Mouse (Mus musculus) c-Kit-positive CD71-positive TER-119-negative erythroid progenitor cells, embryonic 14.5 days (primary cell): Measurements from ENCODE around the gene Anapc13.
A peak's percentile ranks its signal among the peaks of the same experiment; 100 is the strongest.

Source experiments
- DNase-seq: peaks from one replicate; pipeline ENCODE4 v3.0.0-alpha.2; 2013; ENCODE audit warnings: low read depth

Gene Anapc13

DNA sequence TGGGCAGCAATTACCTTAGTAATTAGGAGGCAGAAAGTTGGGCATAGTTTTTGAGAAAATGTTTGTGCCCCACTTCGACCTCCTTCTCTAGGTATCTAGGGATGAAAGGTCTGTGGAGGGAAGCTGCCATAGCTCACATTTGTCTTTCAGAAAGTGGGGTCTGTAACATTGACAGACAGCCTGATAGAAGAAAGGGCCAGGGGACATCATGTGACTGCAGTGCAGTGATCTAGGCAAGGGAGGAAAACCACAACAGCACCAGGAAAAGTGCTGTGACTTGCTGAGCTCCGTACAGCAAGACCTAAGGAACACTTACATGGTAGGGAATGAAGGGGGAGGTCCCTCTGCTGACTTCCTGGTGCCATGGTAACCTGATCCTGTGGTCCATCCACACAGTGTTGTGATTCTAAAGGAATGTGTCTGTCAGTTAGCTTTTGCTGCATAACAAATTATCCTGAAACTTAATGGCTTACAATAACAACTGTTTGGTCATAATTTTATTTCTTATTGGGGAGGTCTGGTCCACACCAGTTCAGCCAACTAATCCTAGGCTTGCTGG is 5.6 kb downstream of the Anapc13 start:
- no peak for DNase-seq

DNA sequence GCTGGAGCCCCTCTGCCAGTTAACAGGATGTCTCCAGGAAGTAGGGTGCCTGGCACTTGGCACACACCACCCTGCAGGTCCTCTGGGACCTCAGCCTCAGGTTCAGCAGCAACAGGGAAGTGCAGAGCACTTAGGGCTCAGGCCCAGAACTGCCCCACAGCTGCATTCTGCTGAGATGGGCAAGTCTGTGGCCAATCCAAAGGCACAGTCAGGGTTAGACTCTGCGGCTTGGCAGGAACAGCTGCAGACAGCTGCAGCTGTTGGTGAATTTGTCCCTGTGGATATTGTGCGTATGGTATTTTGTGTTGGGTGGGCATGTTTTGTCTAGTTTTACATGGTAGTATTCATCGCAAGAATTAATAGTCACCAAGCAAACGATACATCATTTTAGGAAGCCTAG is 6.1 kb downstream of the Anapc13 start:
- DNase-seq = no peak

GRCm38 (mm10) chr9:102632923-102633537 is 6.9 kb downstream of the Anapc13 start:
- DNase-seq = peak; percentile 72

DNA sequence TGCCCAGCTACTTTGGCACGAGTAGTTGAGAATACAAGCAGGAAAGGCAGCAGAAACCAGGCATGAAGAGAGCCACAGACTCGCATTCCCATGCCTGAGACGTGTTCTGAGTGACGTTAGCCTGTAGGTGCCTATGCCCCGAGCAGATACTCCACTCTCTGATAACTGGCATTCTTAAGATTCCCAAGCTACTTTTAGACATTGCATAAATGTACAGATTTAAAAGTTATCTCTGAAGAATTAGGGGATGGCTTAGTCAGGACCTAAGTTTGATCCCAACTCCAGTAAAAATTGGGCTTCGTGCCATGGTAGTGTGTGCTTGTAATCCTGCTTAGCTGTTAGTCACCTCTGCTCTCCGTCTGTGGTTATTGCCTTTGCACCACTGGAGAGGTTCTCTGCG is 8.4 kb downstream of the Anapc13 start:
- DNase-seq = no peak

DNA sequence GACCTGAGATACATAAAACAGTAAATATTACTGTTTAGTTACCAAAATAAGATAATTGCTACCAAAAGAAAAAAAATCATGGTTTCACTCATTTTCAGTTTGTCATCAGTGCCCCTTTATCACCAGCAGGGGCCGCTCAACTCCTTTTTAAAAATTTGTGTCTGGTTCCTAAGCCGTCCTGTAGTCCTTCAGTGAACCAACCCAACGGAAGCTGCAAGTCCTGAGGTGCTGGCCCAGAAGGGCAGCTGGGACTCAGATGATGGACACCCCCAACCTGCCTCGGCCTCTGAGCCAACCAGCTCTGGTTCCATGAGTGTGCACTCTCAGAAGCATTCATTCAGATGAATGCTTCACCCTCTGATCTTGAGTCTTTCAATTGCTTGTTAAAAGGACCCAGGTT is 10.5 kb downstream of the Anapc13 start:
- DNase-seq = no peak

GRCm38 (mm10) chr9:102637115-102637514 is 11.0 kb downstream of the Anapc13 start:
- no peak for DNase-seq

- DNase-seq = no peak
Observed at GRCm38 (mm10) chr9:102638963-102639362, 12.9 kb downstream of the Anapc13 start.

DNA sequence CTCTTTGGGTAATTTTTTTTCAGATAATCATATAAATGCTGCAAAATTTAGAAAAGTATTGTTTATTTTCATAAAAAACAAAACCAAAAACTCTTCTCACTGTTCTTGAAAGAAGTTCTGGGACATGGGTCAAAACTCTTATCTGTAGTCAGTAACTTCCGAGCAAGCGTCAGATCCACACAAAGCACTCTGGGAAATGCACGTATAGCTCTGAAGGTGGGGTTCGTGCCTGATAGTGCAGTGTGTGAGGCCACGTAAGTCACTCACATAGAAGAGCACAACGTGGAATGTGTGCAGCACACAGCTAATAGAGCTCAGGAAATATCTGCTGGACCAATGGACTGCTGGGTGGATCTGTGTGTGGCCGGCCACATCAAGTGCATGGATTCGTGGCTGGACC is 13.4 kb downstream of the Anapc13 start:
- no peak for DNase-seq

DNA sequence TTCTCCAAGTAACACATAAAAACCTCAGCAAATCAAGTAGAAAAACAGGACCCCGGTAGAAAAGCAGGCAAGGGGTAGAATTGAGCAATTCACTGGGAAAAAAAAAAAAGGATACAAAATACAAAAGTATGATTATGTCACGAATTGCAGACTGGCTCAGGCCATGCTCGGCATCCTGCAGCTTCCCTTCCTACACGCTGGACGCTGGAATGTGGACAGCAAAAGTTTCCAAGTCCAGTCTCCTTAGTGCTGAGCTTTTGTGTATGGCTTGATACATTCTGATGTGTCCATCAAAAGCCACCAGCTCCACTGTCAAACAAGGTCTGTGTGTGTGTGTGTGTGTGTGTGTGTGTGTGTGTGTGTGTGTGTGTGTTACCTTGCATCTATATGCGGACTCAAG is 15.4 kb downstream of the Anapc13 start:
- no peak for DNase-seq

DNA sequence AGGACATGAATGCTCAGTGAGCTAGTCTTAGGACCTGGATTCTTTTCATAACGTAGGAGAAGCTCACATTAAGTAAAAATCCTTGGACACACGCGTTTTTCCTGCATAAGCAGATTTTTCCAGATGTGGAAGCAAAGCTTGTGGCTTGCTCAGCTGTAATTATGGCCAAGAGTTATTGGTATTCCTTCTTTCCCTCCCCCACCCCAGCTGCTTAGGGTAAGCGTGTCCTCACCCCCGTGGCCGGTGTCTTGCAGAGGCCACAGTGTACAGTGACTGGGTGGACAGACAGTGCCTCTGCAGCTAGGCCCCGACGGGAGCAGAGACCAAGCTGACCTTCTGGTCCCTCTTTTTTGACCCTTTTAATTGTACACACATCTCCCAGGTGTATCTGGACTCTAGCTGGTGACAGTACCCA is 17.0 kb downstream of the Anapc13 start:
- no peak for DNase-seq

- DNase-seq = no peak
Observed at GRCm38 (mm10) chr9:102643486-102644101, 17.5 kb downstream of the Anapc13 start.

GRCm38 (mm10) chr9:102645119-102645695 is 19.1 kb downstream of the Anapc13 start:
- DNase-seq = no peak

GRCm38 (mm10) chr9:102647010-102647409 is 20.9 kb downstream of the Anapc13 start:
- no peak for DNase-seq

- DNase-seq = no peak
Observed at GRCm38 (mm10) chr9:102649917-102650527, 23.9 kb downstream of the Anapc13 start.

- DNase-seq = no peak
Observed at GRCm38 (mm10) chr9:102650637-102651036, 24.5 kb downstream of the Anapc13 start.

DNA sequence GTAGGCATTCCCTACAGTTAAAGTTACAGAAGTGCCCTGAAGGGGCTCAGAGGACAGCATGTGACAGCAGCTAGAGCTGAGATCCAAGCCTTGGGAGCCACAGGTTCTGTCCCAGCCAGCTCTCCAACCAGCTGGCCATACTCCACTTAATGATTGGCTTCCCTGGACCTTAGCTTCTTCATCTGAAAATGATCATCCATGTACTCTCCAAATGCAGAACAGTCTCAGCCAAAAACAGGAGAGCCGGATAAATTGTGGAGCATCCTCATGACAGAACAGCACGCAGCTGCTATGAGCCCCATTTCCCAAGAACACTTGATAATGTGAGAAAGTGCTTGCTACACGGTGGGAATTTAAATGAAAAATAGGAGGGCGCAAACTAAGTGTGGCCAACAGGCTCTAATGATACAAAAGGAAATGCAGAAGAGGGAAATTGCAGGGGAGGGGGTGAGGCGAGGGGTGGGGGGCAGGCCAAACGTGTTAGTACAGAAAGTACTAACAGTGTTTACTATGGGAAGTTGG is 25.2 kb downstream of the Anapc13 start:
- DNase-seq = no peak

GRCm38 (mm10) chr9:102656355-102657095 is 30.4 kb downstream of the Anapc13 start:
- no peak for DNase-seq

DNA sequence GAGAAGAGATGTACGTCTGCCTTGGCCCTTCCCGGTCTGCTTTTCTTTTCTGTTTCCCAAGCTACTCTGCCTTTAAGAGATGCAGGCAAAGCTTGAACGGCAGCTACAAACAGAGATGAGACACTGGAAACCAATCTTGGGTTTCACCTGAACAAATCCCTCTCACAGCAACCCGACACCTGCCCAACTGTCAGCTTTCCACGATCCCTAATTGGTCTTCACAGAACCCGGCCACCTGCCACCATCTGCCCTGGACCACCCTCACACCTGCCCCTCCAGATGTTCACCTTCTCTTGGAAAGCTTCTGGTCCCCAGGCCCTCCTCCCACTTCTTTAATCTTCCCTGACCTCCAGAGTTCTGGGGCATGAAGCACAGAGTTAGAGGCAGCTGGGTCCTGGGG is 42.0 kb downstream of the Anapc13 start:
- no peak for DNase-seq

GRCm38 (mm10) chr9:102668906-102669305 is 42.8 kb downstream of the Anapc13 start:
- no peak for DNase-seq

DNA sequence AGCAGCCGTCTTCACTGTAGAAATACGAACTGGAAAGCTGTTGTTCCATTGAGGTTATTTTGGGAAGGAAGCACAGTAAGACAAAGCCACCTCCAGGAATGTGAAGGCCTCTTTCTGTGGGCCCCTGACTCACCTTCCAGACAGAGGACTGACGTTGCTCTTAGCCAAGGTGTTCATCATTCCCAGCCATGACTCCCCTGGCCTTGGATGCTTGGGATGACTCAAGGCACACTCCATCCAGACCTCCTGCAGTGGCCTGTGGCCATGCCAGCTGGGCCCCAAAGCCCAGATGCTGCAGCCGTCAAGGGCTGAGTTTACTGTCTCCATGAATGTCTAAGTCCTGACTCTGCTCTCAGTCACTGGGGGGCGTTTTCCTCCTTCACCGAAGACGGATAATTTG is 47.3 kb downstream of the Anapc13 start:
- no peak for DNase-seq

GRCm38 (mm10) chr9:102675922-102676321 is 49.8 kb downstream of the Anapc13 start:
- DNase-seq = no peak

- DNase-seq = no peak
Observed at GRCm38 (mm10) chr9:102681470-102681869, 55.4 kb downstream of the Anapc13 start.
